Mouse (Mus musculus) heart, embryonic 11.5 days (tissue): ENCODE measurements around the gene Fam234a. TPM values are rescaled to one million over a fixed set of nuclear protein-coding genes. Genes with fewer than 3 reads are reported as not detected.
"Not testable (repeated sequence)": the region's sequence is repeated elsewhere in the genome, so short reads cannot be mapped to it uniquely, and the experiment has no call there.

ENCODE experiments used
- ATAC-seq: fragments of 200-750 bp; cut with Nextera tagmentation; replicated peaks from 2 replicates; pipeline ENCODE4 v1.8.0; 2017; ENCODE audit warnings: moderate library complexity; ENCODE audit not compliant: insufficient number of reproducible peaks, low FRiP score, low TSS enrichment
- H3K27ac ChIP-seq: fragments of 300-500 bp; sonication (generic); 2 replicates; pipeline ENCODE4 v1.5.1; 2014; ENCODE audit warnings: mild to moderate bottlenecking, low read depth, low read length
- H3K27me3 ChIP-seq: fragments of 300-500 bp; sonication (generic); 2 replicates; pipeline ENCODE4 v1.6.1; 2014; ENCODE audit warnings: mild to moderate bottlenecking, low read length, mixed read lengths; ENCODE audit not compliant: control insufficient read depth, insufficient read depth
- H3K36me3 ChIP-seq: fragments of 300-500 bp; sonication (generic); 2 replicates; pipeline ENCODE4 v1.6.1; 2014; ENCODE audit warnings: mild to moderate bottlenecking, low read length, moderate library complexity, mixed read lengths; ENCODE audit not compliant: control insufficient read depth, insufficient read depth
- H3K4me1 ChIP-seq: fragments of 300-500 bp; sonication (generic); 2 replicates; pipeline ENCODE4 v1.6.1; 2014; ENCODE audit warnings: low read length; ENCODE audit not compliant: control insufficient read depth, insufficient read depth
- H3K4me2 ChIP-seq: fragments of 300-500 bp; sonication (generic); 2 replicates; pipeline ENCODE4 v1.6.1; 2014; ENCODE audit warnings: mild to moderate bottlenecking, moderate library complexity
- H3K4me3 ChIP-seq: fragments of 300-500 bp; sonication (generic); 2 replicates; pipeline ENCODE4 v1.5.1; 2014; ENCODE audit warnings: low read depth, low read length
- H3K9ac ChIP-seq: fragments of 300-500 bp; sonication (generic); 2 replicates; pipeline ENCODE4 v1.6.1; 2014; ENCODE audit warnings: mild to moderate bottlenecking, low read depth, low read length, moderate library complexity
- H3K9me3 ChIP-seq: fragments of 300-500 bp; sonication (generic); replicated peaks from 2 replicates; pipeline ENCODE4 v1.6.1; 2016; ENCODE audit warnings: low read length; ENCODE audit not compliant: control insufficient read depth
- WGBS: fragments of 180-500 bp; shearing (Covaris S2); extraction: QIAGEN DNeasy Blood & Tissue Kit; methylation state at CpG from one replicate; pipeline ENCODE4 v1.1.7; 2014; ENCODE audit not compliant: insufficient replicate concordance; 5-methylcytosine and 5-hydroxymethylcytosine counted together
- polyA plus RNA-seq: library from polyadenylated mRNA; unstranded; fragments of >200 nt; fragmentation: Nextera tagmentation; extraction: Ambion mirVana; gene quantifications from 2 replicates; pipeline ENCODE4 v1.2.1, GENCODE M21; 2014

The Fam234a gene
- polyA plus RNA-seq, 1 experiment from 2014 or later: 34.4 TPM

DNA sequence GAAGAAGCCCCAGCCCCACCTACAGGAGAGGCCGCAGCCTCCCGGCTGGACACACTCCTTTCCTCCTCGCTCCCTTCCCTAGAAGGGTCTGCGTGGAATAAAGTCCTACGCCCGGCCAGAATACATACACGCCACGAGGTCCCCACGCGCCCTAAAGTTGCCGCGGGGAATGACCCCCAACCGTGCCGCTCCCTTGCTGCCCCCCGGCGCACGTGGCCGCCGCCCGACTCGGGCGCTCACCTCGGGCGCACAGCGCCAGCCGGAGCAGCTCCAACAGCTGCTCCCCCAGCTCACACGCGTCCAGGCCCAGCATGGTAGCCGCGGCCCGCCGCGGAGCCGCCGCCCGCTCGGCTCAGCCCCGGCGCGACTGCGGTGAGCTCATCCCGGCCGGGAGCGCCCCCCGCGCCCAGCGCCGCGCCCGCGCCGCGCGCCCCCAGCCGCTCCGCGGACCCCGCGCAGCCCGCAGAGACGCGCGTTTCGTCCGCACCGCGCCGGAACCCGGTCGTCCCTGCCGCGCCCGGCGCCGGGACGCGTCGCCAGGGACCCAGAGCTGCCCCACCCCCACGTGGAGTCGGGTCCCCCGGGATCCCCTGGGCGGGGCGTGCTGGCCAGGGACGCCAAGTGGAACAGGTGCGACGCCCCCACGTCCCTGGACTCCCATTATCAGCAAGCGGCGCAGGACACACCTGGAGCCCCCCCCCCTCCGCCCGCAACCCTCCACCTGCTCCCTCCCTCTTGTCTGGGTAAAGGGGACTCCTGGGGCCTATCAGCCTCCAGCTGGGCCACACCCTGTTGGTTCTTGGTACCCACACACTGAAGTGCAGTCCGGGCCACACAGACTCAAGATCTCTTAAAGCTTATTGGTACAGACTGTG lies 43.0 kb downstream of the Fam234a start:
- peaks cover 8% of the 10 kb centered on the region for H3K36me3 ChIP-seq
- 1% methylated on average over 87 of the region's 92 CpGs for WGBS
- H3K27me3 ChIP-seq: peaks cover 62% of the 10 kb centered on the region
- no peaks in the 10 kb centered on the region for H3K9me3 ChIP-seq
- peaks cover 16% of the 10 kb centered on the region for H3K4me1 ChIP-seq
- ATAC-seq: no peak
- no peak overlapping the region for H3K27ac ChIP-seq
- H3K9ac ChIP-seq: peak overlapping the region; percentile 68
- H3K4me3 ChIP-seq: peak overlapping the region; percentile 60
- peak overlapping the region; percentile 99 for H3K4me2 ChIP-seq

DNA sequence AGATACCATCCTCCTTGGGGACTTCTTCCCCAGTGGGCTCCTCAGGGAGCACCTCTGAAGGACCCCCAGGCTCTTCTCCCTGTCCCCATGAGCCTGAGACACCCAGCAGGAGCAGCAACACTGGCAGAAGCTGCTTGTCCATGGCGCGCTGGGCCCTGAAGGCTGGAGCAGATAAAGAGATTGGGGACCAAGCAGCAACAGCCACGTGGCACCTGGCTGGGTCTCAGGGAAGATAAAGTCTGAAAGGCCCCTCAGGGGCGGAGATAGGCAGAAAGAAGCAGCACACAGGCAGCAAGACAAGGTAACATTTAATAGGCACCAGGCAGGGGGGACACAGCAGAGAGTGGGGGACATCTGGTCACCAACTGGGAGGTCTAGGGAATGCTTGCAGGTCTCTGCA lies 45.1 kb downstream of the Fam234a start, which contains the start of gene Pdia2:
Gene Pdia2, minus strand, starts transcription at position 196 of the 400 bp plus-strand sequence.
- ATAC-seq: no peak
- 55% methylated on average over 4 of the region's 4 CpGs for WGBS
- Histone ChIP-seq H3K27ac (no peak within 1 kb of the TSS), H3K9ac (no peak within 1 kb of the TSS), H3K4me3 (no peak within 1 kb of the TSS; the same call in 1 of the 2 replicates), H3K4me2 (peak within 1 kb of the TSS; percentile 11; the same call in 1 of the 2 replicates), H3K4me1 (peaks cover 16% of the 10 kb centered on the region), H3K27me3 (peaks cover 50% of the 10 kb centered on the region), H3K9me3 (no peaks in the 10 kb centered on the region), H3K36me3 (peaks cover 17% of the 10 kb centered on the region)

- H3K4me1 ChIP-seq: no peaks in the 10 kb centered on the region
- H3K9me3 ChIP-seq: no peaks in the 10 kb centered on the region
- H3K27me3 ChIP-seq: no peaks in the 10 kb centered on the region
- H3K27ac ChIP-seq: no peak overlapping the region
- no peak overlapping the region for H3K9ac ChIP-seq
- H3K36me3 ChIP-seq: peaks cover 36% of the 10 kb centered on the region
- no peak overlapping the region for H3K4me2 ChIP-seq
- H3K4me3 ChIP-seq: no peak overlapping the region
- 92% methylated on average over 15 of the region's 15 CpGs for WGBS
- ATAC-seq: no peak
These were observed 51.4 kb downstream of the Fam234a start for GRCm38 (mm10) chr17:26192481-26193190.

- H3K27ac ChIP-seq, H3K9ac ChIP-seq, H3K27me3 ChIP-seq, H3K4me1 ChIP-seq, H3K9me3 ChIP-seq, H3K4me3 ChIP-seq, H3K4me2 ChIP-seq, ATAC-seq: not testable (repeated sequence)
- peaks cover 31% of the 10 kb centered on the region for H3K36me3 ChIP-seq
- 90% methylated on average over 7 of the region's 7 CpGs for WGBS
These were observed 52.6 kb downstream of the Fam234a start for GRCm38 (mm10) chr17:26191486-26191885.

- no peak for ATAC-seq
- no peaks in the 10 kb centered on the region for H3K4me1 ChIP-seq
- peaks cover 27% of the 10 kb centered on the region for H3K36me3 ChIP-seq
These were observed 55.8 kb downstream of the Fam234a start for GRCm38 (mm10) chr17:26188091-26188805.

DNA sequence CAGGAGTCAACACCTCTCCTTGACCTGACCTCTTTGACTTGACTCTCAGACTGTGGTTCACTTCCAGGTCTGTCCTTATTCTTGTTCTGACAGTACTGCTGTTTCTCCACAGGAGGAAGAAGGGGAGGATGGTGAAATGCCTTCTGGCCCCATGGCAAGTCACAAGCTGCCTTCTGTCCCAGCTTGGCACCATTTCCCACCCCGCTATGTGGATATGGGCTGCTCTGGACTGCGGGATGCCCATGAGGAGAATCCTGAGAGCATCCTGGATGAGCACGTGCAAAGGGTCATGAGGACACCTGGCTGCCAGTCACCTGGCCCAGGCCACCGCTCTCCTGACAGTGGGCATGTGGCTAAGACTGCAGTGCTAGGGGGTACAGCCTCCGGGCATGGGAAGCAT lies 56.5 kb downstream of the Fam234a start:
- Histone ChIP-seq H3K4me1 (no peaks in the 10 kb centered on the region), H3K9me3 (no peaks in the 10 kb centered on the region), H3K27me3 (no peaks in the 10 kb centered on the region), H3K4me2 (no peak overlapping the region), H3K27ac (no peak overlapping the region), H3K4me3 (no peak overlapping the region), H3K36me3 (peaks cover 27% of the 10 kb centered on the region), H3K9ac (no peak overlapping the region)
- no peak for ATAC-seq
- 96% methylated on average over 5 of the region's 5 CpGs for WGBS

More at GRCm38 (mm10) chr17:26188091-26188805, 55.8 kb downstream of the Fam234a start:
- Histone ChIP-seq H3K4me2 (no peak overlapping the region), H3K27ac (no peak overlapping the region), H3K27me3 (no peaks in the 10 kb centered on the region), H3K9ac (no peak overlapping the region), H3K9me3 (no peaks in the 10 kb centered on the region), H3K4me3 (no peak overlapping the region)
- 93% methylated on average over 11 of the region's 11 CpGs for WGBS

GRCm38 (mm10) chr17:26181179-26181578 lies 62.9 kb downstream of the Fam234a start:
- H3K27ac ChIP-seq: no peak overlapping the region
- no peak overlapping the region for H3K4me2 ChIP-seq
- H3K27me3 ChIP-seq: no peaks in the 10 kb centered on the region
- no peak overlapping the region for H3K9ac ChIP-seq
- no peaks in the 10 kb centered on the region for H3K4me1 ChIP-seq
- H3K36me3 ChIP-seq: peaks cover 13% of the 10 kb centered on the region
- H3K9me3 ChIP-seq: no peaks in the 10 kb centered on the region
- no peak for ATAC-seq
- no peak overlapping the region for H3K4me3 ChIP-seq
- 89% methylated on average over 3 of the region's 3 CpGs for WGBS

GRCm38 (mm10) chr17:26178611-26179010 lies 65.4 kb downstream of the Fam234a start:
- Histone ChIP-seq H3K36me3 (peaks cover 11% of the 10 kb centered on the region), H3K27me3 (no peaks in the 10 kb centered on the region), H3K4me2 (no peak overlapping the region), H3K4me1 (no peaks in the 10 kb centered on the region), H3K9me3 (no peaks in the 10 kb centered on the region), H3K27ac (no peak overlapping the region), H3K4me3 (no peak overlapping the region), H3K9ac (no peak overlapping the region)
- ATAC-seq: no peak
